ENCODE assay signal across 10 mouse cellular contexts in the genomic region with DNA sequence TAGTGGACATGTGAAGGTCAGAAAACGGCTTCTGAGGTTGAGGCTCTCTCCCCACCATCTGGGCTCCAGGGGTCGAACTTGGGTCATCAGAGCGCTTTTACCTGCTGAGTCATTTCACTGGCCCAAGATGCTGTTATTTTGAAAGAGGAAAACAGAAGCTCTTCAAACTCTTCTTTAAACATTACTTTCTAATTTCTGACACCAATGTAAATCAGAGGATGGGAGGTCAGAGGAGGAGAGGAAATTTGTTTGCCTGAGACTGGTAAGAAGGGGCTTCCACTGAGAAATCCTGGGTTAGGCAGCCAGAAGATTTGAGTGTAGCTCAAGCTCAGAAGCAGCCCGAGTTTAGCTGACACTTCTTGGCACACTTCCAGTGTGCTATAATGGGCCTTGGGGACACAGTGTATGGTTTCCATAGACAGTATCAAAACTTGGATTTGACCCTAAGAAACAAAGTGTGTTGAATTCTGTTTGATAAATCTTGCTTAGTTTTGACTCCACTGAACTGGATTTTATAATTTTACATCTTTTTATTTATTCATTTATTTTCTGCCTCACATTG.
DNase-seq lines count a peak whose midpoint lies in the region; ATAC-seq and TF ChIP-seq lines count a peak whose summit lies in the region.
"Had no signal": no experiment of that assay in that cellular context is flagged by ENCODE, and none has a peak within 500 bp of the region (broad histone marks: within the 10 kb centered on the region; RNA-seq: fewer than 3 reads in every experiment).

No protein-coding gene starts in this region.

- no peak overlapping the region for H3K9ac ChIP-seq in forebrain, embryonic 14.5 days (ENCODE audit: low read length)
- no peak overlapping the region for H3K9ac ChIP-seq in forebrain, embryonic 12.5 days
- H3K9ac ChIP-seq in liver, adult 2 months (ENCODE audit: low read depth, low read length) = no peak overlapping the region
- H3K9ac ChIP-seq: limb, embryonic 15.5 days had no signal

- peaks cover 13% of the 10 kb centered on the region; the same call in 1 of the 2 replicates for H3K79me2 ChIP-seq in liver, adult 2 months (ENCODE audit: control insufficient read depth, insufficient read depth, low read length)

- DNase-seq in forebrain, embryonic 14.5 days (ENCODE audit: low spot score) = peak; percentile 70
- DNase-seq in liver, adult 2 months (ENCODE audit: extremely low read depth, low read depth, low spot score) = peak; percentile 19
- DNase-seq in liver = no peak
- peak; percentile 39 for DNase-seq in retina, embryonic 14.5 days (ENCODE audit: low spot score)
- no peak for DNase-seq in left cerebral cortex, postnatal 25 days (ENCODE audit: low spot score in 2 of 2)
- DNase-seq in frontal cortex, postnatal 10 days (ENCODE audit: low spot score in 2 of 2) = no peak

- H3K4me3 ChIP-seq in forebrain, embryonic 14.5 days (ENCODE audit: low read depth, low read length) = no peak overlapping the region
- H3K4me3 ChIP-seq in forebrain, embryonic 12.5 days (replicated peaks) = no peak overlapping the region
- no peak overlapping the region for H3K4me3 ChIP-seq in liver, adult 2 months (ENCODE audit: insufficient read depth, low read depth, low read length)
- H3K4me3 ChIP-seq in brown adipose tissue, adult 24 weeks (ENCODE audit: insufficient read depth, low read depth, low read length) = no peak overlapping the region
- H3K4me3 ChIP-seq: limb, embryonic 15.5 days had no signal

- TF ChIP-seq POLR2A in liver, adult 2 months (IDR thresholded peaks at IDR 0.05; ENCODE audit: extremely low read depth, insufficient read depth, low read length) = no peak

- peaks cover 11% of the 10 kb centered on the region; the same call in 1 of the 2 replicates for H3K4me1 ChIP-seq in forebrain, embryonic 14.5 days (ENCODE audit: control insufficient read depth, insufficient read depth, low read length)
- H3K4me1 ChIP-seq in forebrain, embryonic 12.5 days = peaks cover 30% of the 10 kb centered on the region
- H3K4me1 ChIP-seq in liver, adult 2 months (ENCODE audit: control insufficient read depth, insufficient read depth, low read length) = peaks cover 13% of the 10 kb centered on the region
- peaks cover 15% of the 10 kb centered on the region for H3K4me1 ChIP-seq in brown adipose tissue, adult 24 weeks (ENCODE audit: control insufficient read depth, insufficient read depth, insufficient read length, low read length)

- no peak for TF ChIP-seq CTCF in liver, adult 2 months (IDR thresholded peaks at IDR 0.05; ENCODE audit: low read depth, low read length)

- 52% methylated on average over 4 of the region's 4 CpGs for WGBS in forebrain, embryonic 14.5 days
- WGBS in forebrain, embryonic 12.5 days = 44% methylated on average over 4 of the region's 4 CpGs
- WGBS in liver, adult 2 months = 23% methylated on average over 4 of the region's 4 CpGs

- H3K36me3 ChIP-seq in forebrain, embryonic 14.5 days (ENCODE audit: control insufficient read depth, insufficient read depth, low read length) = no peaks in the 10 kb centered on the region
- no peaks in the 10 kb centered on the region for H3K36me3 ChIP-seq in forebrain, embryonic 12.5 days (replicated peaks)
- no peaks in the 10 kb centered on the region for H3K36me3 ChIP-seq in liver, adult 2 months (ENCODE audit: control insufficient read depth, insufficient read depth, low read length)
- H3K36me3 ChIP-seq: limb, embryonic 15.5 days had no signal

- no peaks in the 10 kb centered on the region for H3K9me3 ChIP-seq in forebrain, embryonic 14.5 days (replicated peaks; ENCODE audit: control insufficient read depth, low read length)
- no peaks in the 10 kb centered on the region for H3K9me3 ChIP-seq in forebrain, embryonic 12.5 days
- H3K9me3 ChIP-seq: limb, embryonic 15.5 days had no signal

- H3K4me2 ChIP-seq in forebrain, embryonic 14.5 days (ENCODE audit: low read length) = no peak overlapping the region
- H3K4me2 ChIP-seq in forebrain, embryonic 12.5 days = no peak overlapping the region
- H3K4me2 ChIP-seq: limb, embryonic 15.5 days had no signal

- no peak overlapping the region for H3K27ac ChIP-seq in forebrain, embryonic 14.5 days (ENCODE audit: low read depth, low read length)
- H3K27ac ChIP-seq in forebrain, embryonic 12.5 days = no peak overlapping the region
- no peak overlapping the region for H3K27ac ChIP-seq in liver, adult 2 months (replicated peaks; ENCODE audit: insufficient read depth, low read depth, low read length)
- H3K27ac ChIP-seq in brown adipose tissue, adult 24 weeks (replicated peaks; ENCODE audit: low read depth, low read length) = 0 out of 2 replicates have a peak overlapping the region, but pooled peaks have one; percentile 17

- H3K27me3 ChIP-seq in forebrain, embryonic 14.5 days (replicated peaks; ENCODE audit: control insufficient read depth, insufficient read depth, low read length) = no peaks in the 10 kb centered on the region
- H3K27me3 ChIP-seq in forebrain, embryonic 12.5 days = no peaks in the 10 kb centered on the region; the same call in 1 of the 2 replicates
- no peaks in the 10 kb centered on the region for H3K27me3 ChIP-seq in liver, adult 2 months (ENCODE audit: control insufficient read depth, insufficient read depth, low read length)
- H3K27me3 ChIP-seq: CH12.LX; limb, embryonic 15.5 days had no signal

- peak; percentile 65; the same call in 1 of the 2 replicates for ATAC-seq in forebrain, embryonic 14.5 days
- no peak for ATAC-seq in forebrain, embryonic 12.5 days (ENCODE audit: low FRiP score)

- intact Hi-C loops in left cerebral cortex, postnatal 25 days (cut with DNase I) = no loop called here

Comparison
In these comparisons a context has a peak if more than half of its experiments do, and no peak if none do; other contexts are left out.
1. DNase-seq: peak in forebrain, embryonic 14.5 days (single experiment), liver, adult 2 months (single experiment) and retina, embryonic 14.5 days (single experiment); none in liver (single experiment), left cerebral cortex, postnatal 25 days (0 of 2) and frontal cortex, postnatal 10 days (0 of 2).